Mouse (Mus musculus): ENCODE measurements at regions not wholly inside any gene's neighbourhood (a gene's known extent, or its start where the extent isn't known, plus 50 kb on each side); places are given as distances from the start of the nearest gene placed in this dataset.

- WGBS = 35% methylated on average over 7 of the region's 7 CpGs
- Histone ChIP-seq H3K9ac (no peak overlapping the region), H3K36me3 (no peaks in the 10 kb centered on the region), H3K27ac (replicated peaks) (no peak overlapping the region), H3K4me3 (no peak overlapping the region), H3K27me3 (no peaks in the 10 kb centered on the region), H3K4me1 (replicated peaks) (peaks cover 9% of the 10 kb centered on the region), H3K4me2 (no peak overlapping the region), H3K9me3 (no peaks in the 10 kb centered on the region)
- no peak for ATAC-seq (ENCODE audit: low FRiP score, low read depth)
Observed at GRCm38 (mm10) chr13:72120467-72120866, 156.9 kb upstream of the Irx1 start.

GRCm38 (mm10) chr13:72120911-72121553 is 157.5 kb upstream of the Irx1 start:
- Histone ChIP-seq H3K4me2 (no peak overlapping the region), H3K9ac (no peak overlapping the region), H3K27me3 (no peaks in the 10 kb centered on the region), H3K27ac (replicated peaks) (no peak overlapping the region), H3K36me3 (no peaks in the 10 kb centered on the region), H3K4me3 (no peak overlapping the region), H3K4me1 (replicated peaks) (peaks cover 9% of the 10 kb centered on the region), H3K9me3 (no peaks in the 10 kb centered on the region)
- no peak for ATAC-seq (ENCODE audit: low FRiP score, low read depth)
- 19% methylated on average over 6 of the region's 6 CpGs for WGBS

GRCm38 (mm10) chr13:72121554-72122229 is 158.2 kb upstream of the Irx1 start:
- no peak overlapping the region for H3K27ac ChIP-seq (replicated peaks)
- ATAC-seq (ENCODE audit: low FRiP score, low read depth) = peak; percentile 54; the same call in 1 of the 2 replicates
- WGBS = 67% methylated on average over 18 of the region's 18 CpGs

GRCm38 (mm10) chr13:72122230-72122627 is 158.7 kb upstream of the Irx1 start:
- H3K4me1 ChIP-seq (replicated peaks) = peaks cover 9% of the 10 kb centered on the region
- H3K27ac ChIP-seq (replicated peaks) = no peak overlapping the region
- ATAC-seq (ENCODE audit: low FRiP score, low read depth) = peak; percentile 27; the same call in 1 of the 2 replicates
- H3K9ac ChIP-seq = no peak overlapping the region
- no peak overlapping the region for H3K4me3 ChIP-seq
- no peaks in the 10 kb centered on the region for H3K27me3 ChIP-seq
- H3K9me3 ChIP-seq = no peaks in the 10 kb centered on the region
- no peak overlapping the region; the same call in 1 of the 2 replicates for H3K4me2 ChIP-seq
- WGBS = 37% methylated on average over 11 of the region's 11 CpGs
- no peaks in the 10 kb centered on the region for H3K36me3 ChIP-seq

More at GRCm38 (mm10) chr13:72121554-72122229, 158.2 kb upstream of the Irx1 start:
- Histone ChIP-seq H3K36me3 (no peaks in the 10 kb centered on the region), H3K9me3 (no peaks in the 10 kb centered on the region), H3K27me3 (no peaks in the 10 kb centered on the region), H3K9ac (no peak overlapping the region), H3K4me1 (replicated peaks) (peaks cover 9% of the 10 kb centered on the region), H3K4me2 (no peak overlapping the region; the same call in 1 of the 2 replicates), H3K4me3 (no peak overlapping the region)

- 97% methylated on average over 1 of the region's 1 CpGs for WGBS
- no peak overlapping the region for H3K9ac ChIP-seq
- no peak overlapping the region for H3K27ac ChIP-seq (replicated peaks)
- no peaks in the 10 kb centered on the region for H3K9me3 ChIP-seq
- no peak overlapping the region for H3K4me2 ChIP-seq
- H3K4me1 ChIP-seq (replicated peaks) = no peaks in the 10 kb centered on the region
- no peak for ATAC-seq (ENCODE audit: low FRiP score, low read depth)
- H3K36me3 ChIP-seq = no peaks in the 10 kb centered on the region
- H3K4me3 ChIP-seq = no peak overlapping the region
- no peaks in the 10 kb centered on the region for H3K27me3 ChIP-seq
Observed at GRCm38 (mm10) chr13:72128306-72128705, 164.8 kb upstream of the Irx1 start.

- no peak overlapping the region for H3K4me2 ChIP-seq
- no peaks in the 10 kb centered on the region for H3K4me1 ChIP-seq (replicated peaks)
- H3K36me3 ChIP-seq = no peaks in the 10 kb centered on the region
- 90% methylated on average over 2 of the region's 2 CpGs for WGBS
- no peaks in the 10 kb centered on the region; the same call in 1 of the 2 replicates for H3K27me3 ChIP-seq
- H3K9ac ChIP-seq = no peak overlapping the region
- no peak overlapping the region for H3K27ac ChIP-seq (replicated peaks)
- H3K9me3 ChIP-seq = no peaks in the 10 kb centered on the region
- ATAC-seq (ENCODE audit: low FRiP score, low read depth) = no peak
- H3K4me3 ChIP-seq = no peak overlapping the region
Observed at GRCm38 (mm10) chr13:72131341-72131740, 167.8 kb upstream of the Irx1 start.

GRCm38 (mm10) chr13:72134101-72134768 is 170.7 kb upstream of the Irx1 start:
- Histone ChIP-seq H3K27ac (replicated peaks) (no peak overlapping the region), H3K4me1 (replicated peaks) (no peaks in the 10 kb centered on the region), H3K4me3 (no peak overlapping the region), H3K9ac (no peak overlapping the region), H3K36me3 (no peaks in the 10 kb centered on the region), H3K9me3 (no peaks in the 10 kb centered on the region), H3K4me2 (no peak overlapping the region), H3K27me3 (no peaks in the 10 kb centered on the region; the same call in 1 of the 2 replicates)
- WGBS = 85% methylated on average over 8 of the region's 8 CpGs
- no peak for ATAC-seq (ENCODE audit: low FRiP score, low read depth)

GRCm38 (mm10) chr13:72166225-72166624 is 202.7 kb upstream of the Irx1 start:
- WGBS = 74% methylated on average over 2 of the region's 2 CpGs
- Histone ChIP-seq H3K27ac (replicated peaks) (no peak overlapping the region), H3K4me2 (no peak overlapping the region), H3K36me3 (no peaks in the 10 kb centered on the region), H3K4me3 (no peak overlapping the region), H3K9me3 (no peaks in the 10 kb centered on the region), H3K9ac (no peak overlapping the region), H3K27me3 (no peaks in the 10 kb centered on the region), H3K4me1 (replicated peaks) (no peaks in the 10 kb centered on the region)
- ATAC-seq (ENCODE audit: low FRiP score, low read depth) = no peak

- Histone ChIP-seq H3K27ac (replicated peaks) (no peak overlapping the region), H3K4me3 (no peak overlapping the region), H3K9ac (no peak overlapping the region), H3K4me1 (replicated peaks) (no peaks in the 10 kb centered on the region), H3K4me2 (no peak overlapping the region), H3K9me3 (no peaks in the 10 kb centered on the region), H3K27me3 (no peaks in the 10 kb centered on the region), H3K36me3 (no peaks in the 10 kb centered on the region)
- no peak for ATAC-seq (ENCODE audit: low FRiP score, low read depth)
- 80% methylated on average over 2 of the region's 2 CpGs for WGBS
Observed at GRCm38 (mm10) chr13:72167434-72167833, 203.9 kb upstream of the Irx1 start.

- Histone ChIP-seq H3K4me3 (no peak overlapping the region), H3K9me3 (no peaks in the 10 kb centered on the region), H3K9ac (no peak overlapping the region), H3K4me2 (no peak overlapping the region), H3K27me3 (no peaks in the 10 kb centered on the region), H3K27ac (replicated peaks) (no peak overlapping the region), H3K4me1 (replicated peaks) (no peaks in the 10 kb centered on the region), H3K36me3 (no peaks in the 10 kb centered on the region)
- no peak for ATAC-seq (ENCODE audit: low FRiP score, low read depth)
- 90% methylated on average over 3 of the region's 3 CpGs for WGBS
Observed at GRCm38 (mm10) chr13:72183636-72184035, 220.1 kb upstream of the Irx1 start.

- WGBS = 61% methylated on average over 15 of the region's 15 CpGs
- H3K4me3 ChIP-seq = no peak overlapping the region
- no peak overlapping the region for H3K9ac ChIP-seq
- H3K27ac ChIP-seq (replicated peaks) = no peak overlapping the region; the same call in 1 of the 2 replicates
- peak; percentile 59 for ATAC-seq (ENCODE audit: low FRiP score, low read depth)
- H3K9me3 ChIP-seq = no peaks in the 10 kb centered on the region
- no peak overlapping the region for H3K4me2 ChIP-seq
- no peaks in the 10 kb centered on the region for H3K36me3 ChIP-seq
- no peaks in the 10 kb centered on the region for H3K4me1 ChIP-seq (replicated peaks)
- H3K27me3 ChIP-seq = no peaks in the 10 kb centered on the region
Observed at GRCm38 (mm10) chr13:72184116-72184845, 220.8 kb upstream of the Irx1 start.

- no peak for ATAC-seq (ENCODE audit: low FRiP score, low read depth)
- Histone ChIP-seq H3K4me2 (no peak overlapping the region), H3K4me3 (no peak overlapping the region), H3K36me3 (no peaks in the 10 kb centered on the region), H3K27me3 (no peaks in the 10 kb centered on the region), H3K27ac (replicated peaks) (no peak overlapping the region; the same call in 1 of the 2 replicates), H3K9me3 (no peaks in the 10 kb centered on the region), H3K4me1 (replicated peaks) (no peaks in the 10 kb centered on the region), H3K9ac (no peak overlapping the region)
- 77% methylated on average over 3 of the region's 3 CpGs for WGBS
Observed at GRCm38 (mm10) chr13:72184846-72185118, 221.3 kb upstream of the Irx1 start.

Data from hindbrain, embryonic 15.5 days (tissue).